Mouse (Mus musculus) thymus, adult 2 months (tissue): ENCODE measurements around the gene Ankrd9.

Experiments used
- CTCF ChIP-seq: fragments of 200-500 bp; IDR thresholded peaks from 2 replicates; pipeline ENCODE4 v1.5.1; 2012; ENCODE audit warnings: mild to moderate bottlenecking, control low read depth, low read length, moderate library complexity, borderline replicate concordance; ENCODE audit not compliant: control insufficient read depth, poor library complexity, insufficient read depth; ENCODE audit errors: extremely low read depth
- POLR2A ChIP-seq: fragments of 200-500 bp; IDR thresholded peaks from 2 replicates; pipeline ENCODE4 v1.6.1; 2012; ENCODE audit warnings: mild to moderate bottlenecking, low read length, control low read depth, moderate library complexity; ENCODE audit not compliant: control insufficient read depth, poor library complexity, insufficient read depth; ENCODE audit errors: extremely low read depth

GRCm38 (mm10) chr12:110990500-110990899, 11.7 kb upstream of the Ankrd9 start:
- TF ChIP-seq POLR2A (no peak), CTCF (no peak)
